Mouse (Mus musculus): ENCODE measurements around the gene Ackr4. TPM values are rescaled to one million over a fixed set of nuclear protein-coding genes. Genes with fewer than 3 reads are reported as not detected.

Gene Ackr4
- polyA plus RNA-seq, 1 experiment from 2014 or later = 0.57 TPM

DNA sequence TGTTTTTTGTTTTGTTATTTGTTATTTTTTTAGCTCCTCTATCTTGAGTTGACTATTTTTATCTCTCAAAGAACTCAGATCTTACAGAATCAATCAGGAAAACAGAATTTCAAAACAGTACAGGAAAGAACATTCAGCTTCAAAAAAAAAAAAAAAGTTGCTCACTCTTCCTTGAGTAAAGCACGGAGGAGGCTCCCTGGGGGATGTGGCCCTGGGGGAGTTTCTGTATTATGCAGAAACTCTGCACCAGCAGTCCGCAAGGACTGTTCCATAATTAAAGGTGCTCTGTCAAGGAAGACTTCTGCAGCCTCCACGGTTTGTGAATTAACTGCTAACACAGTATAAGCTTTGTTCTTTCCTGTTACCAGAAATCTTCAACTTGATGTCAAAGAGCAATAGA lies 25.3 kb downstream of the Ackr4 start:
- Histone ChIP-seq H3K9me3 (ENCODE audit: control insufficient read depth, low read length) (no peaks in the 10 kb centered on the region), H3K9ac (ENCODE audit: low read length) (no peak overlapping the region), H3K4me2 (no peak overlapping the region), H3K4me1 (ENCODE audit: control insufficient read depth, insufficient read depth, low read length) (no peaks in the 10 kb centered on the region), H3K36me3 (ENCODE audit: control insufficient read depth, insufficient read depth, low read length) (no peaks in the 10 kb centered on the region), H3K27ac (ENCODE audit: low read depth, low read length) (no peak overlapping the region), H3K27me3 (ENCODE audit: control insufficient read depth, insufficient read depth, low read length) (no peaks in the 10 kb centered on the region), H3K4me3 (ENCODE audit: low read depth, low read length) (no peak overlapping the region)
- DNase-seq (ENCODE audit: low spot score, missing footprints) = no peak
- no peak for ATAC-seq (ENCODE audit: low FRiP score)
- WGBS = 35% methylated on average over 3 of the region's 3 CpGs

DNA sequence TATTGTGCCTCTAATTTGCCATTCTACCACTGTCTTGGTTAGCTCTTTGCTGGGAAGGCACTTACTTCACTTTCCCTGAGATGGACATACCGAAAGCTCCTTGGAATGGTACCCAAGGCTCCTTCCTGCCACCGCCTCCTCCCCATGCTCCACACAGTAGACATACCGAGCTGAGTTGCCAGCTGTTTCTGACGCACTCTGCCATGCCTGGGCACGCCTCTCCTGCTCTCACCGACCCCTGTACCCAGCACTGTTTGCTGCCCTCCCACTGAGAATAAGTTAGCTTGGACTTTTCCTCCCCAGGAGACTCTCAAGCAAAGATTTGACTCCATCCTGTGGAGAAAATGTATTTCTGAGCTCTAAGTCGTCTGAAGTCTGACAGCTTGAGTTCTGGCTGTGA lies 25.9 kb downstream of the Ackr4 start:
- Histone ChIP-seq H3K27ac (ENCODE audit: low read depth, low read length) (no peak overlapping the region), H3K27me3 (ENCODE audit: control insufficient read depth, insufficient read depth, low read length) (no peaks in the 10 kb centered on the region), H3K9ac (ENCODE audit: low read length) (no peak overlapping the region), H3K4me3 (ENCODE audit: low read depth, low read length) (no peak overlapping the region), H3K4me1 (ENCODE audit: control insufficient read depth, insufficient read depth, low read length) (no peaks in the 10 kb centered on the region), H3K9me3 (ENCODE audit: control insufficient read depth, low read length) (no peaks in the 10 kb centered on the region), H3K4me2 (no peak overlapping the region), H3K36me3 (ENCODE audit: control insufficient read depth, insufficient read depth, low read length) (no peaks in the 10 kb centered on the region)
- ATAC-seq (ENCODE audit: low FRiP score) (no peak), DNase-seq (ENCODE audit: low spot score, missing footprints) (no peak)
- WGBS = 53% methylated on average over 7 of the region's 7 CpGs

DNA sequence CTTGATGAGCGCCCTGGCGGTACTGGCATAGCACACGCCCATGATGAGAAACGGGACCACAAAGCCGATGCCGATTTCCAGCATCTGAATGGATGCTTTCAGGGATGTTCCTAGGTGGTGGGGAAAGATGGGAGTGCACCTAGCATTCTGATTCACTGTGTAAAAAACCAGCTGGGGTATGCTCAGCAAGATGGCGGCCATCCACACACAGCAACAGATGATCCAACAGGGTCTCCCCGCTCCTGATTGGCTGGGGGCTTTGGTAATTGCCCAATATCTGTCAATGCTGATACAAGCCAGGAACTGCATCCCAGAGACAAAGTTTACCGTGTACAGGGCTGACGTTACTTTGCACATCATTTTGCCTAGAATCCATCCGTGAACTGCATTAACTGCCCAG lies 27.7 kb downstream of the Ackr4 start:
- H3K9ac ChIP-seq (ENCODE audit: low read length) = no peak overlapping the region
- H3K27ac ChIP-seq (ENCODE audit: low read depth, low read length) = no peak overlapping the region
- H3K4me2 ChIP-seq = no peak overlapping the region
- no peak overlapping the region for H3K4me3 ChIP-seq (ENCODE audit: low read depth, low read length)
- DNase-seq (ENCODE audit: low spot score, missing footprints) (no peak), ATAC-seq (ENCODE audit: low FRiP score) (no peak)
- H3K9me3 ChIP-seq (ENCODE audit: control insufficient read depth, low read length) = no peaks in the 10 kb centered on the region
- no peaks in the 10 kb centered on the region for H3K36me3 ChIP-seq (ENCODE audit: control insufficient read depth, insufficient read depth, low read length)
- 93% methylated on average over 11 of the region's 11 CpGs for WGBS
- H3K27me3 ChIP-seq (ENCODE audit: control insufficient read depth, insufficient read depth, low read length) = no peaks in the 10 kb centered on the region
- no peaks in the 10 kb centered on the region for H3K4me1 ChIP-seq (ENCODE audit: control insufficient read depth, insufficient read depth, low read length)

DNA sequence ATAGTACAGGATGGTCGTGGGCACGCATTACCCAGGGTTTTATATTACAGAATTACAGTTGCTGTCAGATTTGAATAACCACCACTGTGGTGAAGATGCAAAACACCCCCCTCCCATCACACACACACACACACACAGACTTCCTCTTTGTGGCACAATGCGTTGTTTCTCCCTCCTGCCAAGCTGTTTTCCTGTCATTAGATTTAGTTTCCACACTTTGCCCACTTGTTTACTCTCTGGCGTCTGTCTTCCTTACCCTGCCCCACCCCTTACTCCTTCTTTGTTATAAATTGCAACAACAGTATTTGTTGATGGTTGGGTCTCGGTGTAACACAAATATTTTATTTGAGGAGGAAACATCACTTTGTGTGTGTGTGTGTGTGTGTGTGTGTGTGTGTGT lies 28.5 kb downstream of the Ackr4 start:
- WGBS = 88% methylated on average over 5 of the region's 5 CpGs
- H3K4me2 ChIP-seq = no peak overlapping the region
- no peak overlapping the region for H3K4me3 ChIP-seq (ENCODE audit: low read depth, low read length)
- no peaks in the 10 kb centered on the region for H3K9me3 ChIP-seq (ENCODE audit: control insufficient read depth, low read length)
- no peak overlapping the region for H3K27ac ChIP-seq (ENCODE audit: low read depth, low read length)
- no peaks in the 10 kb centered on the region for H3K36me3 ChIP-seq (ENCODE audit: control insufficient read depth, insufficient read depth, low read length)
- no peak overlapping the region for H3K9ac ChIP-seq (ENCODE audit: low read length)
- H3K27me3 ChIP-seq (ENCODE audit: control insufficient read depth, insufficient read depth, low read length) = no peaks in the 10 kb centered on the region
- DNase-seq (ENCODE audit: low spot score, missing footprints) (no peak), ATAC-seq (ENCODE audit: low FRiP score) (no peak)
- H3K4me1 ChIP-seq (ENCODE audit: control insufficient read depth, insufficient read depth, low read length) = no peaks in the 10 kb centered on the region

DNA sequence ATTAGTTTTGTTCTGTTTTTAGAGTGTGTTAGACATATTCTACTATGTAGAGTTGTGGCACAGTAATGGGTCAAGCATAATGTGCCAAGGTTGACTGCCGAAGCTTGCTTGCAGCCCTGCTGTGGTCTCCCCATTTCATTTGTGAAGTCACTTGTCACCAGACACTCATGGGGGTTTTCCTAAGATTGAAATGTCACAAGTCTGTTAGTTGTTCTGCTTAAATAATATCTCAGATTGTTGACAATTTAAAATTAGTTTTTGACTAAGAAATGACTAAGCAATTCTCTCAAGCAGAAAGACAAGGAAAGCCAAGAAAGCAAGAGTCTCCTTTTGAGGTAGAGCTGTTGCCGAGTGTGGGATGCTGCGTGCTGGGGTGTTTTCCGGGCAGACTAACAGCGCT lies 33.8 kb downstream of the Ackr4 start:
- 89% methylated on average over 5 of the region's 5 CpGs for WGBS
- H3K36me3 ChIP-seq (ENCODE audit: control insufficient read depth, insufficient read depth, low read length) = no peaks in the 10 kb centered on the region
- no peak overlapping the region for H3K4me2 ChIP-seq

DNA sequence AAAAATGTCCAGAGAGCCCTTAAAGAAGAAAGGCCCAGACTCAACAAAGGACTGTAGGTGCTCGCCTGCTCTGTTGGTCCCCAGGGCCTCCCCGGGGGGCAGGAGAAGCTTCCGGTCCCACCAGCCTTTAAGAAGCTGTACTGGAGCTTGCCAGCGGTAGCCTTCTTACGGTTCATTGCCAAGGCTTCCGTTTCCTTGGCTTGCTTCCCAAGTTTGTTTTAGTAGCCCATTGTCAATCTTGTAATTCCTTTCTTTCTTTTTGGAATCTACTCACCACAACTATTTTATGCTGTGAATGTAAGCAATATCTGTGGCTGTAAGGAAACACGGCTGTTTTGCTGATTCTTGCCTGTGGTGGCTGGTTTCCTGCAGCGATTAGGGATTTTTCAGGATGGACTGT lies 38.2 kb downstream of the Ackr4 start:
- Histone ChIP-seq H3K4me3 (ENCODE audit: low read depth, low read length) (no peak overlapping the region), H3K4me1 (ENCODE audit: control insufficient read depth, insufficient read depth, low read length) (no peaks in the 10 kb centered on the region), H3K9me3 (ENCODE audit: control insufficient read depth, low read length) (no peaks in the 10 kb centered on the region), H3K27me3 (ENCODE audit: control insufficient read depth, insufficient read depth, low read length) (no peaks in the 10 kb centered on the region), H3K4me2 (no peak overlapping the region), H3K36me3 (ENCODE audit: control insufficient read depth, insufficient read depth, low read length) (no peaks in the 10 kb centered on the region), H3K9ac (ENCODE audit: low read length) (no peak overlapping the region), H3K27ac (ENCODE audit: low read depth, low read length) (no peak overlapping the region)
- ATAC-seq (ENCODE audit: low FRiP score) (no peak), DNase-seq (ENCODE audit: low spot score, missing footprints) (no peak)
- WGBS = 77% methylated on average over 8 of the region's 8 CpGs

More for the DNA sequence above, 33.8 kb downstream of the Ackr4 start:
- DNase-seq (ENCODE audit: low spot score, missing footprints) (no peak), ATAC-seq (ENCODE audit: low FRiP score) (no peak)
- Histone ChIP-seq H3K9me3 (ENCODE audit: control insufficient read depth, low read length) (no peaks in the 10 kb centered on the region), H3K27ac (ENCODE audit: low read depth, low read length) (no peak overlapping the region), H3K27me3 (ENCODE audit: control insufficient read depth, insufficient read depth, low read length) (no peaks in the 10 kb centered on the region), H3K4me3 (ENCODE audit: low read depth, low read length) (no peak overlapping the region), H3K9ac (ENCODE audit: low read length) (no peak overlapping the region), H3K4me1 (ENCODE audit: control insufficient read depth, insufficient read depth, low read length) (no peaks in the 10 kb centered on the region)

DNA sequence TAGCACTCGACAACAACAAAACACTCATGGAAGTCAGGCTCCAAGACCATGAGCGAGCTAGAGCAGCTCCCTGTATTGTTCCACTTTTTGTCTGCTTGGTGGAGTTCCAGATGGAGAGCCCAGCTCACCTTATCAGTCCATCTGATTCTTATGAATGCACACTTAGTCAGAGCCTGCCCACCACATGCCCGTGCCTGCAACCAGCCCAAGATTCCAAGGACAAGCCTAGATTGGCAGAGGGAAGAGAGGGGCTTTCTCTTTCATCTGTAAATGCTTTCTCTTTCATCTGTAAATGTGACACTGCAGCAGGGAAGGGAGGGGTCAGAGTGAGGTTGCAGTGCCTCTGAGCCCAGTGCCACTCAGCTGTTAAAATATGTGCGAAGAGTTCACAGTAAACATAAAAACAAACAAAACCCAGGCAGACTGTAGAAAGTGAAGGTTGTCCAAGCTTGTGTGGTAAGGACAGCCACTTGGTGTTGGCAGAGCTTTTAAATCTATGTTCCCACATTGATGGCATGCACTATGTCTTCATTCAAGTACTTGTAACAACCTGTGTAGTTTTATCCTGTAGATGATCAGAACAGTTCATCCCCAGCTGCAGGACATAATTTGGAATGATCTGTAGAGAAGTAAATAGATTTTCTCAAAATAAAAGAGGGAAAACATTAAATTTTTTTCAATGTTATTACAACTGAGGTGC lies 40.9 kb downstream of the Ackr4 start:
- ATAC-seq (ENCODE audit: low FRiP score) (no peak), DNase-seq (ENCODE audit: low spot score, missing footprints) (no peak)
- Histone ChIP-seq H3K9ac (ENCODE audit: low read length) (no peak overlapping the region), H3K4me2 (no peak overlapping the region), H3K9me3 (ENCODE audit: control insufficient read depth, low read length) (no peaks in the 10 kb centered on the region), H3K4me3 (ENCODE audit: low read depth, low read length) (no peak overlapping the region), H3K36me3 (ENCODE audit: control insufficient read depth, insufficient read depth, low read length) (no peaks in the 10 kb centered on the region), H3K27ac (ENCODE audit: low read depth, low read length) (no peak overlapping the region), H3K4me1 (ENCODE audit: control insufficient read depth, insufficient read depth, low read length) (no peaks in the 10 kb centered on the region), H3K27me3 (ENCODE audit: control insufficient read depth, insufficient read depth, low read length) (no peaks in the 10 kb centered on the region)
- WGBS = 76% methylated on average over 4 of the region's 4 CpGs

DNA sequence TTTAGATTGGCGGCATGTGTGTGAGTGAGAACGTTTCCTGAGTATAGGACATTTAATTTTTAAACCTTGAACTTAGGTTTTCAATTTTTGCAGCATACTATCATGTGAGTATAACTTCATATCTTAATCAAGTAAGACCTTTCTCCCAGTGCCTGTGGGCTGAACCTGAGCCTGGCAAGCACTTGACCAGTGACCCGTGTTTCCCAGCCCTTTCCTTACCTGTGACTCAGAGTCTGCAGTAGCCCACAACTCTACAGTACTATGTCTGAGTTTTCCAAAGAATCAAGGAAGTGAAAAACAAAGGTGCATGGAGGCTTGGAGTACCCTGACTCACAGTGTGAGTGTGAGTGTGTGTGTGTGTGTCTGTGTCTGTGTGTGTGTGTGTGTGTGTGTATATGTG lies 46.7 kb downstream of the Ackr4 start:
- DNase-seq (ENCODE audit: low spot score, missing footprints) (no peak), ATAC-seq (ENCODE audit: low FRiP score) (no peak)
- no peaks in the 10 kb centered on the region for H3K36me3 ChIP-seq (ENCODE audit: control insufficient read depth, insufficient read depth, low read length)
- H3K27me3 ChIP-seq (ENCODE audit: control insufficient read depth, insufficient read depth, low read length) = no peaks in the 10 kb centered on the region
- H3K27ac ChIP-seq (ENCODE audit: low read depth, low read length) = no peak overlapping the region
- no peak overlapping the region for H3K4me3 ChIP-seq (ENCODE audit: low read depth, low read length)
- no peak overlapping the region for H3K4me2 ChIP-seq
- no peaks in the 10 kb centered on the region for H3K9me3 ChIP-seq (ENCODE audit: control insufficient read depth, low read length)
- no peaks in the 10 kb centered on the region for H3K4me1 ChIP-seq (ENCODE audit: control insufficient read depth, insufficient read depth, low read length)
- no peak overlapping the region for H3K9ac ChIP-seq (ENCODE audit: low read length)
- WGBS = 77% methylated on average over 3 of the region's 3 CpGs

DNA sequence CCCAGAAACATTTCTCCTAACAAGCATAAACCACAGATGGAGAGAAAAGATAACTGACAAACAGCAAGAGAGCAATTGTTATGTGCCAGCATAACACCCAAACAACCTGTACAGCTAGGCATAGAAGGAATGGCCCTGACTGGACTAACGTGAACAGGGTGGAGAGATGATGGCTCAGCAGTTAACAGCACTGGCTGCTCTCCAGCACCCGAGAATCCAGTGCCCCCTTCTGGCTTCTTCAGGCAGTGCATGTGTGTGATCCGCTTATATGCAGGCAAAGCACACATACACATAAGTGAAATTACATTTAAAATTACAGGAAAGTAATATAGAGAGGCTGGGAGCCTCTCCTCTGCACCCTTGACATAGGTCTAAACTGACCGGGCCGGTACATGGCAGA lies 47.4 kb downstream of the Ackr4 start:
- no peaks in the 10 kb centered on the region for H3K9me3 ChIP-seq (ENCODE audit: control insufficient read depth, low read length)
- no peak overlapping the region for H3K4me3 ChIP-seq (ENCODE audit: low read depth, low read length)
- no peaks in the 10 kb centered on the region for H3K27me3 ChIP-seq (ENCODE audit: control insufficient read depth, insufficient read depth, low read length)
- no peak overlapping the region for H3K9ac ChIP-seq (ENCODE audit: low read length)
- DNase-seq (ENCODE audit: low spot score, missing footprints) (peak; percentile 92), ATAC-seq (ENCODE audit: low FRiP score) (0 out of 2 replicates have a peak, but pooled peaks have one; percentile 5)
- H3K4me2 ChIP-seq = no peak overlapping the region
- WGBS = 48% methylated on average over 5 of the region's 5 CpGs
- no peak overlapping the region for H3K27ac ChIP-seq (ENCODE audit: low read depth, low read length)
- no peaks in the 10 kb centered on the region for H3K36me3 ChIP-seq (ENCODE audit: control insufficient read depth, insufficient read depth, low read length)
- no peaks in the 10 kb centered on the region for H3K4me1 ChIP-seq (ENCODE audit: control insufficient read depth, insufficient read depth, low read length)

Data from midbrain, embryonic 11.5 days (tissue).